Mouse (Mus musculus) embryonic facial prominence, embryonic 15.5 days (tissue): Measurements from ENCODE around the gene Kcnq1. TPM values are rescaled to one million over a fixed set of nuclear protein-coding genes. Genes with fewer than 3 reads are reported as not detected.
A peak's percentile ranks its signal among the peaks of the same experiment; 100 is the strongest.

Experiments used
- ATAC-seq: fragments of 200-750 bp; cut with Nextera tagmentation; 2 replicates; pipeline ENCODE4 v1.8.0; 2017; ENCODE audit warnings: low read depth, moderate TSS enrichment; ENCODE audit not compliant: insufficient number of reproducible peaks, low FRiP score, low TSS enrichment
- H3K27ac ChIP-seq: fragments of 300-500 bp; sonication (generic); replicated peaks from 2 replicates; pipeline ENCODE4 v1.5.1; 2015; ENCODE audit warnings: mild to moderate bottlenecking, inconsistent platforms
- H3K27me3 ChIP-seq: fragments of 300-500 bp; sonication (generic); 2 replicates; pipeline ENCODE4 v1.6.1; 2015; ENCODE audit warnings: inconsistent platforms
- H3K36me3 ChIP-seq: fragments of 300-500 bp; sonication (generic); 2 replicates; pipeline ENCODE4 v1.6.1; 2015; ENCODE audit warnings: mild to moderate bottlenecking, inconsistent platforms
- H3K4me1 ChIP-seq: fragments of 300-500 bp; sonication (generic); 2 replicates; pipeline ENCODE4 v1.6.1; 2015; ENCODE audit warnings: inconsistent platforms
- H3K4me2 ChIP-seq: fragments of 300-500 bp; sonication (generic); replicated peaks from 2 replicates; pipeline ENCODE4 v1.6.1; 2015; ENCODE audit warnings: mild to moderate bottlenecking, inconsistent platforms
- H3K4me3 ChIP-seq: fragments of 300-500 bp; sonication (generic); replicated peaks from 2 replicates; pipeline ENCODE4 v1.5.1; 2015; ENCODE audit warnings: mild to moderate bottlenecking, inconsistent platforms
- H3K9ac ChIP-seq: fragments of 300-500 bp; sonication (generic); 2 replicates; pipeline ENCODE4 v1.6.1; 2015; ENCODE audit warnings: inconsistent platforms
- H3K9me3 ChIP-seq: fragments of 300-500 bp; sonication (generic); replicated peaks from 2 replicates; pipeline ENCODE4 v1.6.1; 2016; ENCODE audit warnings: inconsistent platforms
- WGBS: fragments of 180-500 bp; shearing (Covaris S2); methylation state at CpG from one replicate; pipeline ENCODE4 v1.1.7; 2015; 5-methylcytosine and 5-hydroxymethylcytosine counted together
- polyA plus RNA-seq: library from polyadenylated mRNA; unstranded; fragments of >200 nt; fragmentation: Nextera tagmentation; extraction: Ambion mirVana; gene quantifications from 2 replicates; pipeline ENCODE4 v1.2.1, GENCODE M21; 2015

Kcnq1 gene
- polyA plus RNA-seq, 1 experiment from 2014 or later, result 1.4 TPM

- Histone ChIP-seq H3K36me3 (no peaks in the 10 kb centered on the region), H3K4me1 (no peaks in the 10 kb centered on the region)
- 46% methylated on average over 5 of the region's 5 CpGs for WGBS
These were observed 30.4 kb downstream of the Kcnq1 start for GRCm38 (mm10) chr7:143136561-143136960.

DNA sequence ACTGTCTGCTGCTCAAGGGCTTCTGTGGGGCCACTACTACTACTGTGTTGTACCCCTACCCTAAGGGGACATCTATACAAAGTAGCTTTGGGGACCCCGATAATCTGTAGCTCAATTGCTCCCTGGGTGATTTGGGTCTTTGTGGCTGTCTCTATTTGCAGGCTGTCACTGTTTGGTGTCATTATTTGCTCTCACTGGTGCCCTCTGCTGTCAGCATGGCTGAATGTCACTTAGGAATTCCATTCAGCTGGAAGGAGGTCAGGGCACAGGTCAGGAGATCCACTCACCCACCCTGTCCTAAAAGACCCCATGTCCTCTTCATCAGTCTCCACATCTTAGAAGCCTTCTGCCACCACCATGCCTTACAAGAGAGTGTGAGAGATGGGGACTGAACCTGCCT lies 32.6 kb downstream of the Kcnq1 start:
- 35% methylated on average over 1 of the region's 1 CpGs for WGBS

More at GRCm38 (mm10) chr7:143136561-143136960, 30.4 kb downstream of the Kcnq1 start:
- Histone ChIP-seq H3K9ac (no peak overlapping the region), H3K9me3 (no peaks in the 10 kb centered on the region), H3K4me2 (no peak overlapping the region), H3K4me3 (no peak overlapping the region), H3K27ac (no peak overlapping the region), H3K27me3 (no peaks in the 10 kb centered on the region)
- no peak for ATAC-seq

GRCm38 (mm10) chr7:143139932-143140331 lies 33.8 kb downstream of the Kcnq1 start:
- no peak for ATAC-seq
- Histone ChIP-seq H3K9ac (no peak overlapping the region), H3K4me3 (no peak overlapping the region), H3K9me3 (no peaks in the 10 kb centered on the region), H3K4me1 (no peaks in the 10 kb centered on the region), H3K4me2 (no peak overlapping the region), H3K36me3 (no peaks in the 10 kb centered on the region), H3K27ac (no peak overlapping the region), H3K27me3 (no peaks in the 10 kb centered on the region)
- WGBS, result 86% methylated on average over 4 of the region's 4 CpGs

More for the DNA sequence above, 32.6 kb downstream of the Kcnq1 start:
- no peak overlapping the region for H3K27ac ChIP-seq
- no peaks in the 10 kb centered on the region for H3K4me1 ChIP-seq
- H3K9ac ChIP-seq, result no peak overlapping the region
- ATAC-seq, result no peak
- no peaks in the 10 kb centered on the region for H3K36me3 ChIP-seq
- no peaks in the 10 kb centered on the region for H3K9me3 ChIP-seq
- no peak overlapping the region for H3K4me3 ChIP-seq
- no peaks in the 10 kb centered on the region for H3K27me3 ChIP-seq
- no peak overlapping the region for H3K4me2 ChIP-seq

- Histone ChIP-seq H3K9me3 (no peaks in the 10 kb centered on the region), H3K36me3 (no peaks in the 10 kb centered on the region), H3K27me3 (no peaks in the 10 kb centered on the region), H3K4me2 (no peak overlapping the region), H3K27ac (no peak overlapping the region), H3K4me3 (no peak overlapping the region), H3K4me1 (0 out of 2 replicates have a peak, but pooled peaks cover 8% of the 10 kb centered on the region), H3K9ac (no peak overlapping the region)
- no peak for ATAC-seq
- WGBS, result 89% methylated on average over 2 of the region's 2 CpGs
These were observed 36.5 kb downstream of the Kcnq1 start for GRCm38 (mm10) chr7:143142680-143143079.

DNA sequence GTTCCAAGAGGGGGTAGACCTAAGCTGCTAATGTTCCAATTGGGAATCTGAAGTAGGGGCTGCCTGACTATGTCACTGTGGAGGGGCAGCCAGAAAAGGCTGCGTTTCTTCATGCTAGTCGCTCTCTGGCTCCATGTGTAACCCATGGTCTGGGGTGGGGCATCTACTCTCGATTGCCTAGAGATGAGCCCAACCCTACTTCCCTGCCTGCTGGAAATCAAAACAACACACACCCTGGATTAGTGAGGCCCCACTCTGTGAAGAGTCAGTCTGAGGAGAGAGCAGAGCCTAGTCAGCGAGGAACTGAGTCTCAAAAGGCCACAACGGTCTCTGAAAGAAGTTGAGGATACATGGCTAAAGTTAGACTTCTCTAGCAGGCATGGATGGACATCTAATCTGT lies 40.9 kb downstream of the Kcnq1 start:
- no peak overlapping the region for H3K4me2 ChIP-seq
- no peak for ATAC-seq
- 63% methylated on average over 5 of the region's 5 CpGs for WGBS

GRCm38 (mm10) chr7:143151171-143151570 lies 45.0 kb downstream of the Kcnq1 start:
- no peak overlapping the region for H3K4me2 ChIP-seq
- WGBS, result 14% methylated on average over 2 of the region's 2 CpGs
- no peak overlapping the region for H3K9ac ChIP-seq
- ATAC-seq, result no peak
- H3K4me3 ChIP-seq, result no peak overlapping the region
- H3K27me3 ChIP-seq, result 0 out of 2 replicates have a peak, but pooled peaks cover 4% of the 10 kb centered on the region
- no peaks in the 10 kb centered on the region for H3K9me3 ChIP-seq
- peaks cover 32% of the 10 kb centered on the region for H3K4me1 ChIP-seq
- no peaks in the 10 kb centered on the region for H3K36me3 ChIP-seq
- H3K27ac ChIP-seq, result no peak overlapping the region

More for the DNA sequence above, 40.9 kb downstream of the Kcnq1 start:
- H3K9ac ChIP-seq, result no peak overlapping the region
- H3K4me3 ChIP-seq, result no peak overlapping the region
- H3K27me3 ChIP-seq, result 0 out of 2 replicates have a peak, but pooled peaks cover 4% of the 10 kb centered on the region
- no peaks in the 10 kb centered on the region for H3K36me3 ChIP-seq
- H3K9me3 ChIP-seq, result no peaks in the 10 kb centered on the region
- H3K27ac ChIP-seq, result no peak overlapping the region
- H3K4me1 ChIP-seq, result 0 out of 2 replicates have a peak, but pooled peaks cover 8% of the 10 kb centered on the region

DNA sequence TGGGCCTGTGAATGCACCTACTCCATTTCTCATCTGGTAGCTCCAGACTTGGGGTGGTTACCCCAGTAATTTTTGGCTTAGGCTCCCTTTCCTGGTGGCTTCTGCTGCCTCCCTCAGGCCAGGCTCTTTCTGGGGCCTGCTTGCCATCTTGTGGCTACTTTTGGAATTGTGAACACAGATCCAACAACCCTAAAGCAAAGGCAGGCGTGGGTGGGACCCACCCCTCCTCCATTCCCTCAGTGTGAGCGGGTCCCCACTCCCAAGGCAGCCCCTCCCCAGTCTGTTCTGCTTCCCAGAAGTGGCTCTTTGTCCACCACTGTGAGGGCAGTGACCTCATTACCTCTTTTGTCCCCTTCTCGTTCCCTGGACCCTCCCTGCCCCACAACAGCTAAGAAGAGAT lies 46.2 kb downstream of the Kcnq1 start:
- Histone ChIP-seq H3K27me3 (0 out of 2 replicates have a peak, but pooled peaks cover 4% of the 10 kb centered on the region), H3K4me3 (no peak overlapping the region), H3K4me1 (peaks cover 25% of the 10 kb centered on the region), H3K9ac (no peak overlapping the region), H3K36me3 (no peaks in the 10 kb centered on the region), H3K4me2 (no peak overlapping the region), H3K9me3 (no peaks in the 10 kb centered on the region), H3K27ac (no peak overlapping the region)
- WGBS, result 27% methylated on average over 3 of the region's 3 CpGs
- ATAC-seq, result no peak

- Histone ChIP-seq H3K9ac (no peak overlapping the region), H3K27ac (peak overlapping the region; percentile 91), H3K4me2 (peak overlapping the region; percentile 50), H3K36me3 (no peaks in the 10 kb centered on the region), H3K4me3 (peak overlapping the region; percentile 25), H3K27me3 (0 out of 2 replicates have a peak, but pooled peaks cover 4% of the 10 kb centered on the region), H3K4me1 (peaks cover 28% of the 10 kb centered on the region), H3K9me3 (no peaks in the 10 kb centered on the region)
- WGBS, result under 1% methylated on average over 18 of the region's 18 CpGs
- peak; percentile 87 for ATAC-seq
These were observed 47.8 kb downstream of the Kcnq1 start for GRCm38 (mm10) chr7:143153915-143154373.

DNA sequence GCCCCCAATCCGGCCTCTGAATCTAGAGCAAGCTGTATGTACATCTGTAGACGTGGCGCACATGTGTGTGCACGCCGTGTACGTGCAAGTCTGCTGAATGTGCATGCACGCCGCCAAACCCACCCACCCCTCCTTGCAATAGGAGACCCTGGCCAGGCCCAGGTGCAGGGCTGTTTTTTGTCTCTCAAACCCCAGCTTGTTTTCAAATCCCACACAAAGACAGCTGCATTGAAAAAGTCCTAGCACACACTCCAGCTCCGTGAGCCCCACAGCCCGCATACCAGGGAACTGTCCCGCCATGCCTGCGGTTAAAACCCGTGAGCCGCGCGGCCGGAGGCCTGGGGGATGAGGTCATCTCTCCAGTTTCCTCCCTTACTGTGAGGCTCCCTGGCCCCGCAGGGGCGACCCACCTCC lies 48.3 kb downstream of the Kcnq1 start:
- H3K9ac ChIP-seq, result no peak overlapping the region
- 0 out of 2 replicates have a peak, but pooled peaks cover 2% of the 10 kb centered on the region for H3K27me3 ChIP-seq
- no peaks in the 10 kb centered on the region for H3K36me3 ChIP-seq
- peaks cover 30% of the 10 kb centered on the region for H3K4me1 ChIP-seq
- no peak overlapping the region for H3K4me3 ChIP-seq
- H3K4me2 ChIP-seq, result peak overlapping the region; percentile 50
- peak; percentile 72 for ATAC-seq
- H3K9me3 ChIP-seq, result no peaks in the 10 kb centered on the region
- H3K27ac ChIP-seq, result peak overlapping the region; percentile 91
- 16% methylated on average over 19 of the region's 19 CpGs for WGBS

DNA sequence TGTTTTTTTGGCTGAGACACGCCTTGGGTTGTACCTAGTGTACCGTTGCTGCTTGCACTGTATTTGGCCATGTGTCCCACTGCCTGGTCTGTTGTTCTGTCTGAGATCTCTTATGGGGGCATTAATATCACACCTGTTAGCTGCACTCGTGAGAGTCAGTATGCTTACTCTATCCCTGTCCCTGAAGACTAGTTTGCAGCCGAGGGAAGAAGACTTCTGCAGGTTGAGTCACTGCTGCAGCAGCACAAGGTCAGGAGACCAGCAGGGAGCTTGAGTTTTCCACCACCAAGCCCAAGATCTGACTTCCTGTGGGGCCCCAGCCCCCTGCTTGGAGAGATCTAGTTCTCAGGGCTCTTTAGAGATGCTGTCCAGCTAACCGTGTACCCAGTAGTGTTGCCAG lies 49.1 kb downstream of the Kcnq1 start:
- no peak for ATAC-seq
- no peak overlapping the region for H3K4me2 ChIP-seq

DNA sequence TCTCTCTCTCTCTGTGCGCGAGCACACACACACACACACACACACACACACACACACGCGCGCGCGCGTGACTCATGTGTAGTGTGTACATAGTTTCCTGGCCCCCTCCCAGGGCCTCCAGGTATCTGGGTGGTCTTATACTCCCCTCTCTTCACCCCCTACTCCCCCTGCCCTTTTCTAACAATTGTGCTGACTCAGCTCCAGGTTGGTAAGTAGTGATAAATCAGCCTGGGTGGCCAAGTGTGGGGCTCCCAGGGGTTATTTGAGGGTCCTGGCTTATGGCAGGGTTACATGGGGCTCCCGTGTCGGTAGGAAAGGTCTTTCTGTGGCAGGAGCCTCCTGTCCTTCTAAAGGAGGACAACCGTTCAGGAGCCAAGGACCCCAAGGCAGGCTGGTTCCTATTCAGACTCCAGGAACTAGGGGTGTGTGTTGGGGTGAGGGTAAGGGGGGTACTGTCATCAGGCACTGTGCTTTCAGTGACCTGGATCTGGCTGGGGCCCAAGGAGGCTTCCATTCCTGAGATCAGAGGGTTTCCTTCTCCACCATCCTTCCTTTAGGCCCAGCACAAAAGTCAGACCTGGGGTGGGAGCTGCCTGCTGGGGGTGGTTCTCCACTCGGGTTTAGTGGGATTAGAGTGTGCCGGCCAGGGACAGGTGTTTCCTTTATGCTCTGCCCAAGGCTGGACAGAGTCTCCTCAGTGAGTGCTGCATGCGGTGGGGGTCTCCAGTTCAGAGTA lies 52.7 kb downstream of the Kcnq1 start:
- 0 out of 2 replicates have a peak, but pooled peaks have one; percentile 26 for ATAC-seq
- no peak overlapping the region for H3K9ac ChIP-seq

More for the DNA sequence above, 49.1 kb downstream of the Kcnq1 start:
- Histone ChIP-seq H3K9ac (no peak overlapping the region), H3K36me3 (no peaks in the 10 kb centered on the region), H3K9me3 (no peaks in the 10 kb centered on the region), H3K4me3 (no peak overlapping the region), H3K27ac (peak overlapping the region; percentile 91), H3K27me3 (no peaks in the 10 kb centered on the region), H3K4me1 (peaks cover 30% of the 10 kb centered on the region)
- WGBS, result 49% methylated on average over 5 of the region's 5 CpGs

More for the DNA sequence above, 52.7 kb downstream of the Kcnq1 start:
- Histone ChIP-seq H3K27me3 (no peaks in the 10 kb centered on the region), H3K27ac (no peak overlapping the region), H3K4me2 (no peak overlapping the region), H3K4me3 (no peak overlapping the region), H3K36me3 (no peaks in the 10 kb centered on the region), H3K9me3 (no peaks in the 10 kb centered on the region), H3K4me1 (peaks cover 22% of the 10 kb centered on the region)
- WGBS, result 68% methylated on average over 14 of the region's 14 CpGs
